In the genomic region with DNA sequence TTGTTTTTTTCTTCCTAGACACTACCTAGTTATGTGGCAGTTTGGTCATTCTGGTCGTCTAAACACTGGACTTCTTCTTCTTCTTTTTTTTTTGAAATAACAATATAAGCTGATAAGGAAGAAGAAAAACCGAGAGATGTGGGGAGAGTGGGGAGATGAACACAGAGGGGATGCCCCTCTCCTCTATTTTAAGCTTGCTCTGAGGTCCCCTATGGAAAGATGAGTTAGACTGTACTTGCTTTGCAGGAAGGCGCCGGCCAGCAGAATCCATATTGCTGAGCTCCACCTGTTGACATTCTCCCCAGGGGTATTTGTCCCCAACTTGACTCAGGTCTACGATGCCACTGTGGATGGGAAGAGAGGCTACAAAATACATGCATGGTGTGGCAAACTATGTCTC, we compare ENCODE assay signal across 28 mouse cellular contexts. TPM values are rescaled to one million over a fixed set of nuclear protein-coding genes. Genes with fewer than 3 reads are reported as not detected.
DNase-seq lines count a peak whose midpoint lies in the region; ATAC-seq and TF ChIP-seq lines count a peak whose summit lies in the region.
"Had no signal": no experiment of that assay in that cellular context is flagged by ENCODE, and none has a peak within 500 bp of the region (broad histone marks: within the 10 kb centered on the region; RNA-seq: fewer than 3 reads in every experiment).

No protein-coding gene starts in this region.

- H3K4me2 ChIP-seq in liver, embryonic 12.5 days: no peak overlapping the region
- H3K4me2 ChIP-seq: embryonic facial prominence, embryonic 13.5 days; forebrain, embryonic 12.5 days; forebrain, embryonic 15.5 days; heart, embryonic 13.5 days; hindbrain, embryonic 14.5 days had no signal

- no peaks in the 10 kb centered on the region for H3K79me2 ChIP-seq in macrophage (ENCODE audit: inconsistent target)

- H3K9me3 ChIP-seq in liver, embryonic 12.5 days (replicated peaks): no peaks in the 10 kb centered on the region
- H3K9me3 ChIP-seq: embryonic facial prominence, embryonic 10.5 days; embryonic facial prominence, embryonic 13.5 days; forebrain, embryonic 12.5 days; forebrain, embryonic 15.5 days; heart, embryonic 10.5 days; heart, embryonic 13.5 days had no signal

- TF ChIP-seq POLR2A in thymus, adult 2 months (IDR thresholded peaks at IDR 0.05; ENCODE audit: control insufficient read depth, extremely low read depth, insufficient read depth, low read length, poor library complexity): no peak

- peak overlapping the region; percentile 48 for H3K4me3 ChIP-seq in gastrocnemius, adult 2 months
- H3K4me3 ChIP-seq in thymus, adult 2 months (ENCODE audit: control insufficient read depth, insufficient read depth, low read length): no peak overlapping the region
- H3K4me3 ChIP-seq in liver, embryonic 12.5 days: no peak overlapping the region
- H3K4me3 ChIP-seq in macrophage (ENCODE audit: inconsistent target): no peak overlapping the region
- H3K4me3 ChIP-seq: embryonic facial prominence, embryonic 10.5 days; embryonic facial prominence, embryonic 13.5 days; erythroblast, embryonic 14.5 days; forebrain, embryonic 12.5 days; forebrain, embryonic 15.5 days; heart, embryonic 10.5 days; heart, embryonic 13.5 days had no signal

- H3K4me1 ChIP-seq in thymus, adult 2 months (replicated peaks; ENCODE audit: control insufficient read depth, insufficient read depth, low read length): peaks cover 52% of the 10 kb centered on the region
- H3K4me1 ChIP-seq in liver, embryonic 12.5 days: peaks cover 34% of the 10 kb centered on the region
- H3K4me1 ChIP-seq: embryonic facial prominence, embryonic 13.5 days; forebrain, embryonic 12.5 days; forebrain, embryonic 15.5 days had no signal

- intact Hi-C loops in gastrocnemius, adult 2 months (cut with DNase I): no loop called here

- H3K9ac ChIP-seq in liver, embryonic 12.5 days: no peak overlapping the region
- H3K9ac ChIP-seq: embryonic facial prominence, embryonic 13.5 days; forebrain, embryonic 12.5 days; forebrain, embryonic 15.5 days; heart, embryonic 13.5 days; hindbrain, embryonic 14.5 days had no signal

- WGBS in thymus, adult 2 months: 76% methylated on average over 5 of the region's 5 CpGs
- 50% methylated on average over 5 of the region's 5 CpGs for WGBS in liver, embryonic 12.5 days (ENCODE audit: insufficient replicate concordance)
- WGBS in macrophage (ENCODE audit: missing documents): 66% methylated on average over 5 of the region's 5 CpGs

- H3K27ac ChIP-seq in gastrocnemius, adult 2 months: peak overlapping the region; percentile 97
- peak overlapping the region; percentile 41; the same call in 1 of the 2 replicates for H3K27ac ChIP-seq in thymus, adult 2 months (ENCODE audit: control insufficient read depth, insufficient read depth, low read length)
- peak overlapping the region; percentile 37; the same call in 1 of the 2 replicates for H3K27ac ChIP-seq in liver, embryonic 12.5 days
- 0 out of 2 replicates have a peak overlapping the region, but pooled peaks have one; percentile 7 for H3K27ac ChIP-seq in macrophage
- H3K27ac ChIP-seq: embryonic facial prominence, embryonic 10.5 days; embryonic facial prominence, embryonic 13.5 days; forebrain, embryonic 12.5 days; forebrain, embryonic 15.5 days; heart, embryonic 10.5 days; heart, embryonic 13.5 days; hindbrain, embryonic 14.5 days; hindbrain, postnatal 0 days had no signal

- no peaks in the 10 kb centered on the region for H3K27me3 ChIP-seq in thymus, adult 2 months (ENCODE audit: control insufficient read depth, insufficient read depth, low read length)
- no peaks in the 10 kb centered on the region for H3K27me3 ChIP-seq in liver, embryonic 12.5 days (replicated peaks)
- H3K27me3 ChIP-seq: embryonic facial prominence, embryonic 13.5 days; forebrain, embryonic 12.5 days; forebrain, embryonic 15.5 days; heart, embryonic 13.5 days had no signal

- no peaks in the 10 kb centered on the region for H3K36me3 ChIP-seq in thymus, adult 2 months (ENCODE audit: control insufficient read depth, insufficient read depth, low read length)
- no peaks in the 10 kb centered on the region; the same call in 1 of the 2 replicates for H3K36me3 ChIP-seq in liver, embryonic 12.5 days
- no peaks in the 10 kb centered on the region for H3K36me3 ChIP-seq in macrophage (ENCODE audit: inconsistent target)
- H3K36me3 ChIP-seq: embryonic facial prominence, embryonic 10.5 days; embryonic facial prominence, embryonic 13.5 days; forebrain, embryonic 12.5 days; forebrain, embryonic 15.5 days; heart, embryonic 10.5 days; heart, embryonic 13.5 days had no signal

- TF ChIP-seq CTCF in gastrocnemius, adult 2 months (IDR thresholded peaks at IDR 0.05): no peak
- TF ChIP-seq CTCF in thymus, adult 2 months (IDR thresholded peaks at IDR 0.05; ENCODE audit: borderline replicate concordance, control insufficient read depth, extremely low read depth, insufficient read depth, low read length, poor library complexity): no peak

- DNase-seq in gastrocnemius, adult 2 months: no peak
- DNase-seq in gastrocnemius, postnatal 25 days: no peak
- no peak for DNase-seq in thymus, adult 2 months
- DNase-seq in thymus, postnatal 4 days: no peak
- no peak for DNase-seq in frontal cortex, postnatal 36 days (ENCODE audit: low spot score in 2 of 2)
- DNase-seq in heart, adult 9 months (ENCODE audit: low spot score in 2 of 2): no peak
- DNase-seq: adrenal gland, adult 8-10 months; adrenal gland, postnatal 25 days; cerebellum, adult 11-12 months; cerebellum, adult 9-10 months; cerebellum, postnatal 14 days; gastrocnemius, postnatal 14 days; heart, adult 18-20 months; heart, postnatal 14 days; heart, postnatal 4 days had no signal

- no peak for ATAC-seq in liver, embryonic 12.5 days
- ATAC-seq: activated CD4-positive, CD25-positive, alpha-beta regulatory T cell, adult 4 months; forebrain, embryonic 15.5 days; hindbrain, postnatal 0 days; inflammation-experienced regulatory T-cells, adult 6 months had no signal

RNA-seq across cellular contexts. Expression of a gene that starts 13.6 kb away (rescaled TPM):
- total RNA-seq in gastrocnemius, adult 2 months (2021): 100 to 1,000 TPM; 201 to 248 TPM
- total RNA-seq in gastrocnemius, postnatal 25 days (2021): 100 to 1,000 TPM; 179 to 215 TPM
- polyA plus RNA-seq in thymus, adult 2 months (2012; rRNA removed): 2.9 and 4.3 TPM in 2 replicates
- polyA plus RNA-seq in liver, embryonic 12.5 days (2016; fragmentation: Nextera tagmentation; extraction: Ambion mirVana): 7.2 and 8.4 TPM in 2 replicates
- total RNA-seq in macrophage (2018; cell fraction: chromatin; rRNA removed): under 1 TPM in 2 of 26 experiments, not detected in 24; 0.45 to 0.46 TPM
- total RNA-seq in macrophage (2018; cell fraction: cytosol; rRNA removed): under 1 TPM in 8 of 26 experiments, not detected in 18; 0.05 to 0.19 (median 0.07) TPM
- under 1 TPM in 11 of 26 experiments, not detected in 15; 0.20 to 0.69 (median 0.29) TPM for total RNA-seq in macrophage (2018; cell fraction: nucleus; rRNA removed)
- 0.07 TPM in 1 of 3 replicates, not detected in the others for polyA plus RNA-seq in macrophage (2018)

RNA-seq across cellular contexts. Expression of a gene that starts 21.6 kb away (rescaled TPM):
- total RNA-seq in gastrocnemius, adult 2 months (2021): 1 to 10 TPM in 1 of 2 experiments, under 1 TPM in 1; 0.89 to 1.5 TPM
- total RNA-seq in gastrocnemius, postnatal 25 days (2021): under 1 TPM; 0.64 to 0.70 TPM
- 30.0 and 43.4 TPM in 2 replicates for polyA plus RNA-seq in thymus, adult 2 months (2012; rRNA removed)
- 5.0 and 5.9 TPM in 2 replicates for polyA plus RNA-seq in liver, embryonic 12.5 days (2016; fragmentation: Nextera tagmentation; extraction: Ambion mirVana)
- total RNA-seq in macrophage (2018; cell fraction: chromatin; rRNA removed): 100 to 1,000 TPM in 16 of 26 experiments, 10 to 100 TPM in 10; 17.9 to 559 (median 182) TPM
- 100 to 1,000 TPM in 14 of 26 experiments, 10 to 100 TPM in 12; 30.2 to 460 (median 206) TPM for total RNA-seq in macrophage (2018; cell fraction: cytosol; rRNA removed)
- total RNA-seq in macrophage (2018; cell fraction: nucleus; rRNA removed): 100 to 1,000 TPM in 15 of 26 experiments, 10 to 100 TPM in 11; 29.9 to 507 (median 257) TPM
- 14.8 to 76.4 TPM (median 35.5 TPM) in 3 replicates for polyA plus RNA-seq in macrophage (2018)
- polyA plus RNA-seq: erythroblast, embryonic 14.5 days had no signal

RNA-seq across cellular contexts. Expression of a gene that starts 40.6 kb away (rescaled TPM):
- 1 to 10 TPM; 3.5 to 3.8 TPM for total RNA-seq in gastrocnemius, adult 2 months (2021)
- total RNA-seq in gastrocnemius, postnatal 25 days (2021): 1 to 10 TPM; 2.8 TPM
- 29.3 and 31.7 TPM in 2 replicates for polyA plus RNA-seq in thymus, adult 2 months (2012; rRNA removed)
- polyA plus RNA-seq in liver, embryonic 12.5 days (2016; fragmentation: Nextera tagmentation; extraction: Ambion mirVana): 5.3 and 5.5 TPM in 2 replicates
- 1 to 10 TPM in 18 of 26 experiments, under 1 TPM in 8; 0.44 to 6.1 (median 1.9) TPM for total RNA-seq in macrophage (2018; cell fraction: chromatin; rRNA removed)
- total RNA-seq in macrophage (2018; cell fraction: cytosol; rRNA removed): 1 to 10 TPM in 25 of 26 experiments, under 1 TPM in 1; 0.80 to 3.4 (median 2.2) TPM
- total RNA-seq in macrophage (2018; cell fraction: nucleus; rRNA removed): 1 to 10 TPM in 25 of 26 experiments, under 1 TPM in 1; 0.85 to 8.0 (median 2.4) TPM
- 1.2 to 2.8 TPM (median 2.5 TPM) in 3 replicates for polyA plus RNA-seq in macrophage (2018)

Comparison
In these comparisons a context has a peak if more than half of its experiments do, and no peak if none do; other contexts are left out.
1. H3K27ac ChIP-seq: peak in every context shown above with its lines; median percentile 97 in gastrocnemius, adult 2 months; 41 in thymus, adult 2 months; 37 in liver, embryonic 12.5 days; 7 in macrophage.